ENCODE assay signal across 23 mouse cellular contexts in the genomic region with DNA sequence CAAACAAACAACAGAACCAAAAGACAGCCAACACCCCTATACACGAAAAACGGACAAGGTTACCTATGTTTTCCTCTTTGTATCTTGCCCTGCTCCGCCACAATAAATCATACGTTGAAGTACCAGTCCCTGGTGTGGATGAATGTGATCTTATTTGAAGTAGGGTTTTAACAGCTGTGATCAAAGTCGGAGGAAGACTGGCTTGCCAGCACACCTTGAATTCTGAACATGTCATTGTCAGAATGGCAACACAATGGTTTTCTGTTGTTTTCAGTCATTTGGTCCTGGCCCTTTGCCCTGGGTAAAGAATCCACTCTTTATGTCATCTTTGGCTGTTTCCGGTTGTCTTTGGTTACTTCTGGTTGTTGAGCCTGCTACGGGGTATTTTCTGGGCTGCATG. TPM values are rescaled to one million over a fixed set of nuclear protein-coding genes. Genes with fewer than 3 reads are reported as not detected.
DNase-seq lines count a peak whose midpoint lies in the region; ATAC-seq lines count a peak whose summit lies in the region.
"Had no signal": no experiment of that assay in that cellular context is flagged by ENCODE, and none has a peak within 500 bp of the region (broad histone marks: within the 10 kb centered on the region; RNA-seq: fewer than 3 reads in every experiment).

No protein-coding gene starts in this region.

- WGBS in forebrain, embryonic 10.5 days: 84% methylated on average over 7 of the region's 7 CpGs
- WGBS in forebrain, embryonic 16.5 days: 82% methylated on average over 7 of the region's 7 CpGs
- WGBS in embryonic facial prominence, embryonic 13.5 days: 69% methylated on average over 7 of the region's 7 CpGs
- WGBS in limb, embryonic 10.5 days: 87% methylated on average over 7 of the region's 7 CpGs

- H3K4me1 ChIP-seq in forebrain, embryonic 10.5 days: peaks cover 33% of the 10 kb centered on the region
- H3K4me1 ChIP-seq in forebrain, embryonic 16.5 days (replicated peaks; ENCODE audit: control insufficient read depth, insufficient read depth, low read length): peaks cover 4% of the 10 kb centered on the region
- peaks cover 58% of the 10 kb centered on the region for H3K4me1 ChIP-seq in embryonic facial prominence, embryonic 13.5 days
- H3K4me1 ChIP-seq in limb, embryonic 10.5 days: peaks cover 54% of the 10 kb centered on the region

- no peaks in the 10 kb centered on the region for H3K27me3 ChIP-seq in forebrain, embryonic 10.5 days (ENCODE audit: poor library complexity, severe bottlenecking)
- no peaks in the 10 kb centered on the region for H3K27me3 ChIP-seq in forebrain, embryonic 16.5 days (replicated peaks; ENCODE audit: control insufficient read depth, insufficient read depth, low read length)
- no peaks in the 10 kb centered on the region for H3K27me3 ChIP-seq in embryonic facial prominence, embryonic 13.5 days
- no peaks in the 10 kb centered on the region for H3K27me3 ChIP-seq in limb, embryonic 10.5 days (ENCODE audit: low read depth, poor library complexity, severe bottlenecking)
- H3K27me3 ChIP-seq: forebrain, embryonic 13.5 days had no signal

- no peak overlapping the region for H3K4me2 ChIP-seq in forebrain, embryonic 16.5 days (ENCODE audit: low read length)
- no peak overlapping the region for H3K4me2 ChIP-seq in embryonic facial prominence, embryonic 13.5 days
- H3K4me2 ChIP-seq: forebrain, embryonic 13.5 days; heart, embryonic 11.5 days; hindbrain, embryonic 14.5 days had no signal

- ATAC-seq in forebrain, embryonic 16.5 days: no peak
- ATAC-seq in embryonic facial prominence, embryonic 13.5 days (ENCODE audit: insufficient number of reproducible peaks, insufficient read depth, low FRiP score, low TSS enrichment, low read depth): no peak
- ATAC-seq: forebrain, embryonic 13.5 days; forebrain, postnatal 0 days; hindbrain, postnatal 0 days; inflammation-experienced regulatory T-cells, adult 6 months had no signal

- H3K9me3 ChIP-seq in forebrain, embryonic 10.5 days: no peaks in the 10 kb centered on the region; the same call in 1 of the 2 replicates
- H3K9me3 ChIP-seq in forebrain, embryonic 16.5 days (ENCODE audit: control insufficient read depth, low read length): no peaks in the 10 kb centered on the region
- no peaks in the 10 kb centered on the region for H3K9me3 ChIP-seq in embryonic facial prominence, embryonic 13.5 days
- no peaks in the 10 kb centered on the region for H3K9me3 ChIP-seq in limb, embryonic 10.5 days (replicated peaks)

- no peak overlapping the region for H3K9ac ChIP-seq in forebrain, embryonic 16.5 days (replicated peaks; ENCODE audit: low read depth, low read length)
- peak overlapping the region; percentile 32; the same call in 1 of the 2 replicates for H3K9ac ChIP-seq in embryonic facial prominence, embryonic 13.5 days
- H3K9ac ChIP-seq: forebrain, embryonic 13.5 days; forebrain, postnatal 0 days; hindbrain, embryonic 14.5 days had no signal

- no peaks in the 10 kb centered on the region for H3K36me3 ChIP-seq in forebrain, embryonic 10.5 days (replicated peaks)
- no peaks in the 10 kb centered on the region for H3K36me3 ChIP-seq in forebrain, embryonic 16.5 days (ENCODE audit: control insufficient read depth, insufficient read depth)
- no peaks in the 10 kb centered on the region for H3K36me3 ChIP-seq in embryonic facial prominence, embryonic 13.5 days
- no peaks in the 10 kb centered on the region for H3K36me3 ChIP-seq in limb, embryonic 10.5 days

- peak overlapping the region; percentile 17 for H3K27ac ChIP-seq in forebrain, embryonic 10.5 days
- H3K27ac ChIP-seq in forebrain, embryonic 16.5 days (ENCODE audit: low read length): no peak overlapping the region
- H3K27ac ChIP-seq in embryonic facial prominence, embryonic 13.5 days: peak overlapping the region; percentile 58
- peak overlapping the region; percentile 84 for H3K27ac ChIP-seq in limb, embryonic 10.5 days
- H3K27ac ChIP-seq: forebrain, embryonic 13.5 days; gastrocnemius, adult 2 months; hindbrain, embryonic 14.5 days; hindbrain, postnatal 0 days had no signal

- DNase-seq in forebrain, embryonic 10.5 days (ENCODE audit: extremely low spot score, low spot score): no peak
- no peak for DNase-seq in limb, embryonic 10.5 days (ENCODE audit: low spot score)
- DNase-seq in heart, postnatal 25 days (ENCODE audit: low spot score): no peak
- DNase-seq in left cerebral cortex, adult 9 months (ENCODE audit: low spot score in 2 of 2): no peak
- no peak for DNase-seq in T-cell, adult 2 months (ENCODE audit: low spot score)
- DNase-seq: adrenal gland, postnatal 10 days; adrenal gland, postnatal 36 days; cerebellum, adult 18-20 months; cerebellum, adult 9-10 months; cerebellum, postnatal 14 days; forebrain, postnatal 0 days; gastrocnemius, adult 2 months; gastrocnemius, postnatal 14 days; heart, adult 11 months; heart, postnatal 36 days had no signal

- H3K4me3 ChIP-seq in forebrain, embryonic 10.5 days: no peak overlapping the region
- no peak overlapping the region for H3K4me3 ChIP-seq in forebrain, embryonic 16.5 days (replicated peaks; ENCODE audit: low read length)
- H3K4me3 ChIP-seq in embryonic facial prominence, embryonic 13.5 days: no peak overlapping the region
- no peak overlapping the region for H3K4me3 ChIP-seq in limb, embryonic 10.5 days
- H3K4me3 ChIP-seq: erythroblast, embryonic 14.5 days; forebrain, embryonic 13.5 days; gastrocnemius, adult 2 months had no signal

- intact Hi-C loops in heart, postnatal 25 days (cut with DNase I): no loop called here

RNA-seq across cellular contexts. Expression of gene Tns4, which starts 29.9 kb away (rescaled TPM):
- polyA plus RNA-seq in forebrain, embryonic 10.5 days (2016; fragmentation: Nextera tagmentation; extraction: Ambion mirVana): 0.49 and 0.81 TPM in 2 replicates
- polyA plus RNA-seq in forebrain, embryonic 16.5 days (2015; fragmentation: Nextera tagmentation; extraction: Ambion mirVana): not detected in 2 replicates
- polyA plus RNA-seq in embryonic facial prominence, embryonic 13.5 days (2015; fragmentation: Nextera tagmentation; extraction: Ambion mirVana): 0.53 and 0.73 TPM in 2 replicates
- polyA plus RNA-seq in limb, embryonic 10.5 days (2016; fragmentation: Nextera tagmentation; extraction: Ambion mirVana): 0.74 and 1.4 TPM in 2 replicates
- under 1 TPM; 0.18 to 0.20 TPM for total RNA-seq in heart, postnatal 25 days (2021)
- polyA plus RNA-seq: erythroblast, embryonic 14.5 days; forebrain, embryonic 13.5 days; forebrain, postnatal 0 days had no signal

RNA-seq across cellular contexts. Expression of gene Ccr7, which starts 35.9 kb away (rescaled TPM):
- 0.25 and 0.30 TPM in 2 replicates for polyA plus RNA-seq in forebrain, embryonic 10.5 days (2016; fragmentation: Nextera tagmentation; extraction: Ambion mirVana)
- 0.16 TPM in 1 of 2 replicates, not detected in the other for polyA plus RNA-seq in forebrain, embryonic 16.5 days (2015; fragmentation: Nextera tagmentation; extraction: Ambion mirVana)
- polyA plus RNA-seq in embryonic facial prominence, embryonic 13.5 days (2015; fragmentation: Nextera tagmentation; extraction: Ambion mirVana): 0.30 and 0.69 TPM in 2 replicates
- 0.82 and 1.3 TPM in 2 replicates for polyA plus RNA-seq in limb, embryonic 10.5 days (2016; fragmentation: Nextera tagmentation; extraction: Ambion mirVana)
- total RNA-seq in heart, postnatal 25 days (2021): under 1 TPM; 0.29 to 0.64 TPM
- total RNA-seq: gastrocnemius, adult 2 months; hindbrain, postnatal 0 days had no signal
- polyA plus RNA-seq: erythroblast, embryonic 14.5 days; forebrain, embryonic 13.5 days; hindbrain, embryonic 14.5 days; hindbrain, postnatal 0 days had no signal
